Mouse (Mus musculus) CD4-positive, CD25-positive, alpha-beta regulatory T cell, adult 9 weeks (primary cell): ENCODE measurements around the gene Cnpy1. TPM values are rescaled to one million over a fixed set of nuclear protein-coding genes. Genes with fewer than 3 reads are reported as not detected.

ENCODE experiments used
- polyA plus RNA-seq: library from polyadenylated mRNA; unstranded; fragments of 100-300 nt; shearing (Covaris generic); gene quantifications from one replicate; pipeline ENCODE4 v1.2.1, GENCODE M21; 2017

Cnpy1 gene
- polyA plus RNA-seq: not detected

GRCm38 (mm10) chr5:28245574-28245973 lies at the start of gene Cnpy1:
Cnpy1 (minus strand) TSS chr5:28245806.

DNA sequence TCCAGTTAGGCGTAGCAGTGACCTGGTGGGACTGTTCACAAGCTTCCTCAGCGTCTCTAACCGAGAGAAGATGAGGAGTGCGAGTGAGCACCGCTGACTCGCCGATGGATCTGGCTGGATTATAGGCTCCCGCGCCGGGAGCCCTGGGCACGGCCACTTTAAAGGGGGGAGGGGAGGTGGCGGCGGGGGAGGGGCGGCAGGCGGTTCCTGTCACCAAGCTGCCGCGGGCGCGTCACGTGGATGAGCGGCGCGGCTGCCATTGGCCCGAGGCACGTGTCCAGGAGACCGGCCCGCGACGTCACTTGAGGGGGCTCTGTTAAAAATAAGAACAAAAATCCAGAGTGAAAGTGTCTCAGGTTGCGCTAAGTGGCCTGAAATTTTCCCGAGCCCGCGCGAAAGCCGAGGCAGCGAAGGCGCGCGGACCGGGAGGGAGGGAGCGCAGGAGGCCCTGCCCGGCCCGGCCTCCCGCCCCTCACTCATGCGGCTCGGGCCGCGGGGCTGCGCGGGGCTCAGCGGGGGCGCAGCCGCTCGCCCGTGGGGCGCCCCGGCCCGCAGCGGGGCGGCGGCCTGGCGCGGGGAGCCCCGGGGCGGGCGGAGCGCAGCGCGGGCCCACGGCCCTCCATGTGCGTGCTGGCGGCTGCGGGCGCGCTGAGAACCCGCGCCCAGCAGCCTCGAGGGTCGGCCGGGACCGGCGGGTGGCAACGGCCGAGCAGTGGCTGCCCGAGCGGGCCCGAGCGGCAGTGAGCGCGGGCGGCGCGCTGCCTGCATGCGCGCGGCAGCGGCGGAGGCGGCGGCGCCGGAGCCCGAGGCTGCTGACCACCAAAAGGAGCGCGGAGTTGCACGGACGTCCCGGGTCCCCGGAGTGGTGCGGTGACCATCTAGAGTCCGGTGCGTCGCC lies 80.0 kb downstream of the Cnpy1 start, which contains the start of gene En2:
En2 (plus strand) TSS at position 337 of the 898 bp plus-strand sequence.

Other genes with a start within 250 kb of the Cnpy1 start
- 8.9 TPM for gene Insig1, start 174.4 kb downstream of the Cnpy1 start, polyA plus RNA-seq
- gene En2, start 80.1 kb downstream of the Cnpy1 start, polyA plus RNA-seq: not detected
- gene Rbm33, start 71.3 kb upstream of the Cnpy1 start, polyA plus RNA-seq: 6.8 TPM
- not detected for gene Shh, start 221.4 kb upstream of the Cnpy1 start, polyA plus RNA-seq